Mouse (Mus musculus) liver, embryonic 13.5 days (tissue): ENCODE results near the gene Angptl6. TPM values are rescaled to one million over a fixed set of nuclear protein-coding genes. Genes with fewer than 3 reads are reported as not detected.
"Not testable (repeated sequence)": the region's sequence is repeated elsewhere in the genome, so short reads cannot be mapped to it uniquely, and the experiment has no call there.

Experiments
- ATAC-seq: fragments of 200-750 bp; cut with Nextera tagmentation; 2 replicates; pipeline ENCODE4 v1.8.0; 2017; ENCODE audit warnings: low read depth, mild to moderate bottlenecking, moderate number of reproducible peaks, moderate library complexity
- DNase-seq: peaks from one replicate; pipeline ENCODE4 v3.0.0; 2022
- H3K27ac ChIP-seq: fragments of 300-500 bp; sonication (generic); 2 replicates; pipeline ENCODE4 v1.5.1; 2015; ENCODE audit warnings: moderate library complexity, mild to moderate bottlenecking, inconsistent platforms
- H3K27me3 ChIP-seq: fragments of 300-500 bp; sonication (generic); 2 replicates; pipeline ENCODE4 v1.6.1; 2015; ENCODE audit warnings: mild to moderate bottlenecking, inconsistent platforms
- H3K36me3 ChIP-seq: fragments of 300-500 bp; sonication (generic); 2 replicates; pipeline ENCODE4 v1.6.1; 2015; ENCODE audit warnings: mild to moderate bottlenecking, inconsistent platforms
- H3K4me1 ChIP-seq: fragments of 300-500 bp; sonication (generic); replicated peaks from 2 replicates; pipeline ENCODE4 v1.6.1; 2015; ENCODE audit warnings: inconsistent platforms
- H3K4me2 ChIP-seq: fragments of 300-500 bp; sonication (generic); 2 replicates; pipeline ENCODE4 v1.6.1; 2015; ENCODE audit warnings: inconsistent platforms, mild to moderate bottlenecking, moderate library complexity
- H3K4me3 ChIP-seq: fragments of 300-500 bp; sonication (generic); replicated peaks from 2 replicates; pipeline ENCODE4 v1.5.1; 2015; ENCODE audit warnings: mild to moderate bottlenecking, inconsistent platforms
- H3K9ac ChIP-seq: fragments of 300-500 bp; sonication (generic); 2 replicates; pipeline ENCODE4 v1.6.1; 2015; ENCODE audit warnings: mild to moderate bottlenecking, inconsistent platforms
- H3K9me3 ChIP-seq: fragments of 300-500 bp; sonication (generic); replicated peaks from 2 replicates; pipeline ENCODE4 v1.6.1; 2016; ENCODE audit warnings: inconsistent platforms
- WGBS: fragments of 180-500 bp; shearing (Covaris S2); methylation state at CpG from one replicate; pipeline ENCODE4 v1.1.7; 2015; ENCODE audit not compliant: insufficient replicate concordance; 5-methylcytosine and 5-hydroxymethylcytosine counted together
- microRNA-seq: library from miRNA; unstranded; fragments of <30 nt; microRNA quantifications from one replicate; pipeline ENCODE4, GENCODE M21; 2016
- polyA plus RNA-seq: library from polyadenylated mRNA; unstranded; fragments of >200 nt; fragmentation: Nextera tagmentation; extraction: Ambion mirVana; gene quantifications from 2 replicates; pipeline ENCODE4 v1.2.1, GENCODE M21; 2015

Angptl6 gene
- polyA plus RNA-seq, 1 experiment from 2014 or later, result 10.1 TPM

- H3K4me2 ChIP-seq, DNase-seq, H3K27ac ChIP-seq, ATAC-seq, H3K9me3 ChIP-seq, H3K36me3 ChIP-seq, H3K4me1 ChIP-seq, H3K4me3 ChIP-seq, H3K9ac ChIP-seq: not testable (repeated sequence)
- H3K27me3 ChIP-seq, result peaks cover 14% of the 10 kb centered on the region; the same call in 1 of the 2 replicates
- 71% methylated on average over 11 of the region's 11 CpGs for WGBS
Measured at GRCm38 (mm10) chr9:20835431-20835954, 44.0 kb downstream of the Angptl6 start.

- WGBS, result 36% methylated on average over 1 of the region's 1 CpGs
- no peak overlapping the region for H3K9ac ChIP-seq
- H3K4me2 ChIP-seq, result no peak overlapping the region
- H3K27ac ChIP-seq, result no peak overlapping the region
- H3K27me3 ChIP-seq, result peaks cover 19% of the 10 kb centered on the region; the same call in 1 of the 2 replicates
- H3K9me3 ChIP-seq, result no peaks in the 10 kb centered on the region
- ATAC-seq, result no peak
- no peaks in the 10 kb centered on the region for H3K4me1 ChIP-seq
- no peak overlapping the region for H3K4me3 ChIP-seq
- H3K36me3 ChIP-seq, result no peaks in the 10 kb centered on the region
- DNase-seq, result no peak
Measured at GRCm38 (mm10) chr9:20834881-20835280, 44.6 kb downstream of the Angptl6 start.

- 17% methylated on average over 19 of the region's 19 CpGs for WGBS
- no peak overlapping the region for H3K9ac ChIP-seq
Measured at GRCm38 (mm10) chr9:20830901-20831643, 48.5 kb downstream of the Angptl6 start.

GRCm38 (mm10) chr9:20828127-20828526 lies 51.4 kb downstream of the Angptl6 start:
- ATAC-seq, result no peak
- H3K4me3 ChIP-seq, result no peak overlapping the region
- H3K27me3 ChIP-seq, result peaks cover 20% of the 10 kb centered on the region; the same call in 1 of the 2 replicates
- no peak overlapping the region for H3K27ac ChIP-seq
- no peaks in the 10 kb centered on the region for H3K9me3 ChIP-seq
- H3K9ac ChIP-seq, result no peak overlapping the region
- H3K4me2 ChIP-seq, result no peak overlapping the region
- no peaks in the 10 kb centered on the region for H3K36me3 ChIP-seq
- no peaks in the 10 kb centered on the region for H3K4me1 ChIP-seq
- DNase-seq, result no peak
- WGBS, result 68% methylated on average over 1 of the region's 1 CpGs

More at GRCm38 (mm10) chr9:20830901-20831643, 48.5 kb downstream of the Angptl6 start:
- Histone ChIP-seq H3K4me2 (no peak overlapping the region), H3K36me3 (no peaks in the 10 kb centered on the region), H3K27ac (no peak overlapping the region), H3K27me3 (peaks cover 20% of the 10 kb centered on the region; the same call in 1 of the 2 replicates), H3K4me1 (no peaks in the 10 kb centered on the region), H3K4me3 (no peak overlapping the region), H3K9me3 (no peaks in the 10 kb centered on the region)
- DNase-seq (peak; percentile 50), ATAC-seq (peak; percentile 47; the same call in 1 of the 2 replicates)

GRCm38 (mm10) chr9:20825781-20826180 lies 53.7 kb downstream of the Angptl6 start:
- DNase-seq, result no peak
- 50% methylated on average over 5 of the region's 5 CpGs for WGBS

More at GRCm38 (mm10) chr9:20825781-20826180, 53.7 kb downstream of the Angptl6 start:
- no peak for ATAC-seq
- Histone ChIP-seq H3K9me3 (no peaks in the 10 kb centered on the region), H3K9ac (no peak overlapping the region), H3K27me3 (peaks cover 8% of the 10 kb centered on the region; the same call in 1 of the 2 replicates), H3K4me1 (no peaks in the 10 kb centered on the region), H3K4me3 (no peak overlapping the region), H3K27ac (no peak overlapping the region), H3K36me3 (no peaks in the 10 kb centered on the region), H3K4me2 (no peak overlapping the region)

Small RNA genes within 50 kb of the gene (microRNA-seq; reads per million reads assigned to microRNA genes)
- not detected for gene Mir7081

Other genes starting within 250 kb of the Angptl6 start
- 310 and 314 TPM in 2 replicates for gene Ubl5, start 236.8 kb downstream of the Angptl6 start, polyA plus RNA-seq
- gene Fbxl12, start 235.0 kb downstream of the Angptl6 start, polyA plus RNA-seq, result 4.0 and 5.0 TPM in 2 replicates
- 31.8 and 35.3 TPM in 2 replicates for gene Pin1, start 227.6 kb downstream of the Angptl6 start, polyA plus RNA-seq
- gene Olfm2, start 133.4 kb downstream of the Angptl6 start, polyA plus RNA-seq, result 0.12 and 0.18 TPM in 2 replicates
- gene Col5a3, start 64.7 kb downstream of the Angptl6 start, polyA plus RNA-seq, result 0.01 and 0.06 TPM in 2 replicates
- gene Rdh8, start 61.2 kb downstream of the Angptl6 start, polyA plus RNA-seq, result not detected in 2 replicates
- gene A230050P20Rik, start 11.1 kb downstream of the Angptl6 start, polyA plus RNA-seq, result 4.2 and 4.8 TPM in 2 replicates
- 89.6 and 90.5 TPM in 2 replicates for gene Ppan, start 8.4 kb upstream of the Angptl6 start, polyA plus RNA-seq
- 282 and 290 TPM in 2 replicates for gene Eif3g, start 18.9 kb upstream of the Angptl6 start, polyA plus RNA-seq
- 63.3 and 75.0 TPM in 2 replicates for gene Dnmt1, start 80.2 kb upstream of the Angptl6 start, polyA plus RNA-seq
- 4.7 and 4.8 TPM in 2 replicates for gene S1pr2, start 97.1 kb upstream of the Angptl6 start, polyA plus RNA-seq
- 81.2 and 84.0 TPM in 2 replicates for gene Mrpl4, start 123.0 kb upstream of the Angptl6 start, polyA plus RNA-seq
- 9.6 and 9.7 TPM in 2 replicates for gene Icam1, start 136.3 kb upstream of the Angptl6 start, polyA plus RNA-seq
- 244 and 254 TPM in 2 replicates for gene Icam4, start 149.6 kb upstream of the Angptl6 start, polyA plus RNA-seq
- 0.21 and 0.29 TPM in 2 replicates for gene Icam5, start 152.3 kb upstream of the Angptl6 start, polyA plus RNA-seq
- 0.38 TPM in 1 of 2 replicates, not detected in the other for gene Zglp1, start 187.4 kb upstream of the Angptl6 start, polyA plus RNA-seq
- 0.56 and 0.68 TPM in 2 replicates for gene Gm49373, start 193.4 kb upstream of the Angptl6 start, polyA plus RNA-seq
- gene Fdx1l, start 193.9 kb upstream of the Angptl6 start, polyA plus RNA-seq, result 36.6 and 41.0 TPM in 2 replicates
- gene Gm38431, start 212.3 kb upstream of the Angptl6 start, polyA plus RNA-seq, result 1.3 and 1.6 TPM in 2 replicates
- gene Raver1, start 212.3 kb upstream of the Angptl6 start, polyA plus RNA-seq, result 18.4 and 27.0 TPM in 2 replicates